Mouse (Mus musculus) embryonic fibroblast, embryonic 13.5 days (primary cell): ENCODE data around the gene Glud1. TPM values are rescaled to one million over a fixed set of nuclear protein-coding genes. Genes with fewer than 3 reads are reported as not detected.

Source experiments
- H3K27ac ChIP-seq: 2 replicates; pipeline ENCODE4 v1.5.1; 2012; ENCODE audit warnings: low read length, control low read depth, inconsistent platforms; ENCODE audit not compliant: insufficient read depth
- H3K4me1 ChIP-seq: 2 replicates; pipeline ENCODE4 v1.6.1; 2011; ENCODE audit warnings: low read length; ENCODE audit not compliant: control insufficient read depth, insufficient read depth
- H3K4me3 ChIP-seq: 2 replicates; pipeline ENCODE4 v1.5.1; 2011; ENCODE audit warnings: mild to moderate bottlenecking, control low read depth, low read length; ENCODE audit not compliant: insufficient read depth
- CTCF ChIP-seq: IDR thresholded peaks from 2 replicates; pipeline ENCODE4 v1.5.1; 2011; ENCODE audit warnings: mild to moderate bottlenecking, control low read depth, low read length, moderate library complexity, borderline replicate concordance; ENCODE audit not compliant: insufficient read depth
- POLR2A ChIP-seq: IDR thresholded peaks from 2 replicates; pipeline ENCODE4 v1.6.1; 2011; ENCODE audit warnings: low read depth, mild to moderate bottlenecking, control low read depth, low read length, moderate library complexity
- polyA plus RNA-seq: library from polyadenylated mRNA; stranded (reverse); fragments of >200 nt; gene quantifications from 2 replicates; pipeline ENCODE4 v1.2.4, GENCODE M21; 2011; ENCODE audit warnings: low read depth; ENCODE audit not compliant: missing spikeins, insufficient read length

Glud1 gene
- polyA plus RNA-seq, 1 experiment: 159 TPM

DNA sequence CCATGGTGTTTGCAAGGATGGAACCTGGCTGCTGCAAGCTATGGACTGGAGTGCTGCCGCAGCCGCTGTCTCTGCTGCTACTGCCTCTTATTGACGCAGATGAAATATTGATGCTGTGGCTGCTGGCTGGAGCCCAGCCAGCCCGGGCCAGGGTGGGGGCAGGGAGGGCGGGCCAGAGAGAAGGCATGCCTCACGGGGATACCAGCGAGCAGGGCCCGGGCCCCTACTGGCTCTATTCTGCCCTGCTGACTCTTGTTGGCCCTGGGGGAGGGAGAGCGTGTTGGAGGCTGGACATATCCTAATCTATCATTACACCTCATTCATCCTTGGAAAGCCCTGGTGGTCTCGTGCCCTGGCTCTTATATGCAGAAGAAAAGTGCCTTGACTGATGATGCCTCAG is 64.0 kb downstream of the Glud1 start, which contains the start of gene Sncg:
Sncg (minus strand) TSS at position 213 of the 400 bp plus-strand sequence.
- TF ChIP-seq CTCF (no peak), POLR2A (no peak)
- no peak within 1 kb of the TSS for H3K27ac ChIP-seq

DNA sequence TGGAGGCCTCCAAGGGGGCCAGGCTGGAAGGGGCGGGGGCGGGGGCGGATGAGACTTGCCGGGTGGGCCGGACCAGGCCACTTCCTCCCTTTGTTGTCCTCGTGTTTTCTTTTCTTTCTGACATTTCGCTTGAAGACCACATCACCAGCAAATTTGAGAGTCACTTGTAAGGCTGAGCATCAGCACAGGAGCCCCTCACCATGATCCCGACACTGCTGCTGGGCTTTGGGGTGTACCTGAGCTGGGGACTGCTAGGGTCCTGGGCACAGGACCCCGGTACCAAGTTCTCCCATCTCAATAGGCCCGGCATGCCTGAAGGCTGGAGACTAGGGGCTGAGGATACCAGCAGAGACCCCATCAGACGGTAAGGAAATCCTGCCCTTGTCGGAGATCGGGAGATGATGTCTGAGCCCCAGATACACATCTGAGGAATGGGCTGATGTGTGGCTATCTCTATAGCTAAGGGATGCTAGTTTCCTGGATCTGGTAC is 64.9 kb downstream of the Glud1 start, which contains the start of gene Mmrn2:
Mmrn2 (plus strand) TSS at position 51 of the 490 bp plus-strand sequence.
- TF ChIP-seq CTCF (no peak), POLR2A (no peak)
- no peak within 1 kb of the TSS for H3K4me3 ChIP-seq
- no peak within 1 kb of the TSS for H3K27ac ChIP-seq
- H3K4me1 ChIP-seq: peaks cover 3% of the 10 kb centered on the region; the same call in 1 of the 2 replicates

More for the DNA sequence above, 64.0 kb downstream of the Glud1 start, which contains the start of gene Sncg:
- peaks cover 3% of the 10 kb centered on the region; the same call in 1 of the 2 replicates for H3K4me1 ChIP-seq
- no peak within 1 kb of the TSS for H3K4me3 ChIP-seq

DNA sequence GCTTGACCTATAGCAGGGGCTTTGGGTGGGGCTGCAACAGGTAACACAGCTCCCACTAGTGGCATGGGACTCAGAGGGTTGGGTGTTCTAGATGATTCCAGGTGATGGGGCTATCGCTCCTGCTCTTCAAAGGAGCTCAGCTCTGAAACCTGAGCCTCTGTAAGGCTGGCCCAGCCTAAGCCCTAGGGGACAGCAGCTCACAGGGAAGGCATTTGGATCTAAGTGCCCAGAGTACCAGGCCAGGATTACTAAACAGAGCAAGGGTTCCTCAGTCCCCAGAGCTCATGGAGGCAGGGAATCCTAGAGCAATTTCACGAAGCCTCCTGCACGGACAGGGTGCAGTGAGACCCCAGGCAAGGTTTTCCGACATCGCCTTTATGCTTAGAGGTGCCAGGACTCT is 65.4 kb downstream of the Glud1 start:
- TF ChIP-seq CTCF (no peak), POLR2A (no peak)
- no peak overlapping the region for H3K27ac ChIP-seq
- H3K4me1 ChIP-seq: peaks cover 3% of the 10 kb centered on the region; the same call in 1 of the 2 replicates
- H3K4me3 ChIP-seq: no peak overlapping the region

DNA sequence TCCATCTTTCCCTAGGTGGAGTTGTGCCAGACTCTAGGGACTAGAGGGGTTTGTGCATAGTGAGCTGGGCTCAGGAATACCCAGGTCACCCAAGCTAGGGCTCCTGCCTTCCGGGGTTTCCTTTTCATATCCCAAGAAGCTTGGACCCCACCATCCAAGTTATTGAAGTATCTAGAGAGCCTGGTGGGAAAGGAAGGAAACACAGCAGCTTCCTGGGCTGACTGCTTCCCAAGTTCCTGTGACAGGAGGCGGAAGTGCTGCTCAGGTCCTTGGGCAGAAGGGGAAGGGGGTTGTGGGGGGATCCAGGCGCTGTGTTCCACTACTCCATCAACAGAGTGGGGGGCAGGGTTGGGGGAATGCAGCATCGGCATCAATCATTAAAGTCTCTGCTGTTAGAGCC is 66.6 kb downstream of the Glud1 start:
- TF ChIP-seq CTCF (no peak), POLR2A (no peak)
- Histone ChIP-seq H3K4me3 (no peak overlapping the region), H3K4me1 (peaks cover 3% of the 10 kb centered on the region; the same call in 1 of the 2 replicates), H3K27ac (no peak overlapping the region)

DNA sequence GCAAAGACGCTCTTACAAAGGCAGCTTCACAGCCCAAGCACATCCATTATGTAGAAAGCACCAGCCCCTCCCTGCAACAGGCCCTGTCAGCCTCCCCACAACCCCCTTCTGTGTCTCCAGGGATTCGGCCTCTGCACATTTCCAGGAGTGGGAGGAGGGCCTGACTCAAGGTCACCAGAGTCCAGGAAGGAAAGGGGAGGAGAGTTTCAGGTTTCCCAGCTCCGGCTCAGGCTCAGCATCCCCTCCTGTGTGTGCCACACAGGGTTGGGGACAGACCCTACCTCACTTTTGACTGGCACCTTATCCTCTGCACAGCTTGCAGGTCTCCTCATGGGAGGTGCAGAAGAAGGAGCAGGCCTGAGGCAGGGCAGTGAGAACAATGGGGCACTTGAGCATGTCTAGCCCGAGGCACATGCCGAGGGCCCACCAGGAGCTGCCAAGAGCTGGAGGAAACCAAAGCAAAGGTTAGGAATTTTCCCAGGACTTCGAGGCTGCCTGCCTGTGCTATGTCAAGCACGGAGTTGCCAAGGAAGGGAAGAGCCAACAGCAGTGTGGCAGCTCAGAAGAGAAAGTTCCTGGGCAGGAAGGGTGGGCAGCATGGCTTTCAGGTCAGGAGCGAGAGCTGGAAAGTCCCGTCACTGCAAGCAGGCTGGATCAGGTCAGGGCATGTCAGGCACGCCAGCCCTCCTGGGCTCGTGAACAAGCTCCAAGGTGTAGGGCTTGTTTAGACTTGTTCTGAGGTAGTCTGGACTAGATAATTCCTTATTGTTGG is 68.2 kb downstream of the Glud1 start:
- Histone ChIP-seq H3K4me1 (peaks cover 3% of the 10 kb centered on the region; the same call in 1 of the 2 replicates), H3K27ac (peak overlapping the region; percentile 16), H3K4me3 (no peak overlapping the region)
- TF ChIP-seq CTCF: no peak
- no peak for TF ChIP-seq POLR2A

DNA sequence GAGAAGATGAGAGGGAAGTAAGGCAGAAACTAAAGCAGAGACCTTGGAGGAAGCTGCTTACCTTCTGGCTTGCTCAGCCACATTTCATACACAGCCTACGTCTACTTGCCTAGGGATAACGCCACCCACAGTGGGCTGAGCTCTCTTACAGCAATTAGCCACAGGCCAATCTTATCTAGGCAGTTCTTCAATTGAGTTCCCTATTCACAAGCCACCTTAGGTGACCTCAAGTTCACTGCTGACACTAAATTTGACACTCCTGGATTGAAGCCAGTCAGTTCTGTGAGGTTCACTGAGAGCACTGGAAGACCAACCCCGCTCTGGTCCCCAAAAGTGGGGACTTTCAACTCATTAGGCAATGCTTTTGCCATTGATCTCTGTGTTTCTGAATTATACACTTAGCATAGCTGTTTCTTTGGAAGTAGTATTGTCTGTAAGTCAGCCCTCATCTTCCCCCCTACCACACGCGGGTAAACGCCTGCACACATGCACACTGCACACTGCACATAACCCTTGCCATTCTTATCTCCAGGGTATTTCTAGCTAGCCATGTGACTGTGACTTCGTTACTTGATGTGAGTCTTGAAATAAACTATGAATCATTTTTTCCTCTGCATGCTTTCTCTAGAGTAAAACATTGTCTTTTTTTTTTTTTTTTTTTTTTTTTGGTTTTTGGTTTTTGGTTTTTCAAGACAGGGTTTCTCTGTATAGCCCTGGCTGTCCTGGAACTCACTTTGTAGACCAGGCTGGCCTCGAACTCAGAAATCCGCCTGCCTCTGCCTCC is 72.6 kb downstream of the Glud1 start:
- Histone ChIP-seq H3K4me1 (peaks cover 3% of the 10 kb centered on the region; the same call in 1 of the 2 replicates), H3K27ac (no peak overlapping the region), H3K4me3 (no peak overlapping the region)
- TF ChIP-seq CTCF (no peak), POLR2A (no peak)

DNA sequence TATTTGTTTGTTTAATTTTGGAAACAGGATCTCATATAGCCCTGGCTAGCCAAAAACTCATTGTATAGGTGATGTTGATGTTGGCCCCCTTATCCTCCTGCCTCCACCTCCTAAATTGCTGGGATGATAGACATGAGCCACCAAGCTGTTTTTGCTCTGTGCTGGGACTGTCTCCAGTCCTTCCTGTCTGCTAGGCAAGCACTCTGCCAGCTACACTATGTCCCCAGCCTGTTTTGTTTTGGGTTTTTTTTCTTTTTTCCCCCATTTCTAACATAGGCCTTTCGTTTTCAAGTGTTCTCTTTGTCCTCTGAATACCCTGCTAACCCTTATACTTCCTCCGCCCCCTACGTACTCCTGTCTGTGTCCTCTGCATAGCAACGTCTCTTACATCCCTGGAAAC is 82.8 kb downstream of the Glud1 start:
- H3K27ac ChIP-seq: no peak overlapping the region
- H3K4me3 ChIP-seq: no peak overlapping the region
- no peak for TF ChIP-seq POLR2A
- no peak for TF ChIP-seq CTCF
- H3K4me1 ChIP-seq: no peaks in the 10 kb centered on the region

Other genes with a start within 250 kb of the Glud1 start
- 28.1 and 42.9 TPM in 2 replicates for gene Anxa8, start 224.7 kb upstream of the Glud1 start, polyA plus RNA-seq
- 1.6 and 2.8 TPM in 2 replicates for gene A630023A22Rik, start 208.0 kb upstream of the Glud1 start, polyA plus RNA-seq
- not detected in 2 replicates for gene Npy4r, start 158.2 kb upstream of the Glud1 start, polyA plus RNA-seq
- gene Gprin2, start 109.1 kb upstream of the Glud1 start, polyA plus RNA-seq: 0.12 and 0.46 TPM in 2 replicates
- not detected in 2 replicates for gene Syt15, start 91.1 kb upstream of the Glud1 start, polyA plus RNA-seq
- gene Shld2, start 234 bp upstream of the Glud1 start, polyA plus RNA-seq: 7.4 and 10.1 TPM in 2 replicates
- gene Fam25c, start 44.7 kb downstream of the Glud1 start, polyA plus RNA-seq: not detected in 2 replicates
- gene Sncg, start 64.1 kb downstream of the Glud1 start, polyA plus RNA-seq: 6.6 and 10.8 TPM in 2 replicates
- not detected in 2 replicates for gene Mmrn2, start 64.7 kb downstream of the Glud1 start, polyA plus RNA-seq
- gene Bmpr1a, start 192.6 kb downstream of the Glud1 start, polyA plus RNA-seq: 116 and 146 TPM in 2 replicates
- not detected in 2 replicates for gene 9230112D13Rik, start 212.1 kb downstream of the Glud1 start, polyA plus RNA-seq